Mouse (Mus musculus): ENCODE data around the gene Slit1.

The Slit1 gene

DNA sequence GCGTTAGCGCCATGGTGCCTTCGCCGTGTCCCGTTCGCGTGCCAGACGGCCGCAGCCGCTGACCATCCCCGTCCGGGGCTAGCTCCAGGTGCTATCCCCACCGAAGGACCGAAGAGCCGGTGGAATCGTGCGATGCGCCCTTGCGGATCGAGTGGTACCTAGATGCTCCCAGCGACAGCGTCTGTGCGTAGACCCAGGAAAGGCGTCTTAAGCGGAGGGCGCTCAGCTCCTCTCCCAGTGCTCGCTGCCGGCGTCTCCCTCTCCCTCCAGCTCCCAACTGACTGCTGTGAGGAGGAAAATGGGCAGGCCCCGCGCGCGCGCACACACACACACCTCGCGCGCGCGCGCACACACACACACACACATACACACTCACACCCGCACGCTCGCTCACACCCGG, at the start of gene Slit1:
Slit1 (minus strand) TSS at position 270 of the 400 bp plus-strand sequence.
- CTCF ChIA-PET: no interaction called here

DNA sequence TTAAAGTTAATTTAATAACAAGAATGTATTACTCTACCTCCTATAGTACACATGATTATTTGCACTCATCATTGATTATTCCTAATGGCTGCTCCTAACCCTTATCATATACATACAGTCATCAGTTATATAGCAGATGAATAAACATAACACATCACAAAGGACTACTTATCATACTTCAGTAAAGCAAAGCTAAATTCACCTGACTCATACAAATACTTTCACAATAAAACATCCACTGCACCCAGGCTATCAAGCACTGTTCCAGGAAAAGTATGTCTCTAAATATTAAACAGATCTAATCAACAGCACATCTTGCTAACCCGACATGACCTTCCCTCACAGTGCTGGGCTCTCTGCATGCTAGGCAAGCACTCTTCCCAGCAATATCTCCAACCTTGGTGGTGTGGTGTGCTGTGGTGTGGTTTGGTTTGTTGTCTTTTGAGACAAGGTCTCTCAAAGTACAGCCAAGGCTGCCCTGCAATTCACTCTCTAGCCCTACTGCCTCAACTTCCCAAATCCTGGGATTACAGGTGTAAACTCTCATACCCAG, 49.5 kb upstream of the Slit1 start:
- CTCF ChIA-PET: no interaction called here

DNA sequence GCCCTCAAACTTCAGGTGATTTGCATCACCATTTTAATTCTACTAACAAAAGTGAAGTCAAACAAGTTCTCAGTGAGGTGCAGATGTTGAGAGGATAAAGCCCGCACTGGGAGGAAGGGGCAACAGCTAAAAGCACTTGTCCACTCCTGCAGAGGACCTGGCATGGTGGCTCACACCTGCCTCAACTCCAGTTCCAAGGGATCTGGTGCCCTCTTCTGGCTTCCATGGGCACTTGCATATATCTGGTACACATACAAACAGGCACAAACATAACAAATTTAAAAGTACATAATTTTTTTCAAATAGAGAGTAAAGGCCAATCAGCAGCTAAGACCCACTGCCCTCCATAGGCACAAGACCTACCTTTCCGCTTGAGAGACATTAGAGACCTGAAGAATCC, 47.9 kb upstream of the Slit1 start:
- CTCF ChIA-PET: no interaction called here

- CTCF ChIA-PET: interaction anchor here (0.7 kb wide), 1 partner anchor 57 kb away, joined by 3 read pairs; no protein-coding TSS in a partner anchor
These were observed 45.9 kb upstream of the Slit1 start for GRCm38 (mm10) chr19:41789110-41789961.

DNA sequence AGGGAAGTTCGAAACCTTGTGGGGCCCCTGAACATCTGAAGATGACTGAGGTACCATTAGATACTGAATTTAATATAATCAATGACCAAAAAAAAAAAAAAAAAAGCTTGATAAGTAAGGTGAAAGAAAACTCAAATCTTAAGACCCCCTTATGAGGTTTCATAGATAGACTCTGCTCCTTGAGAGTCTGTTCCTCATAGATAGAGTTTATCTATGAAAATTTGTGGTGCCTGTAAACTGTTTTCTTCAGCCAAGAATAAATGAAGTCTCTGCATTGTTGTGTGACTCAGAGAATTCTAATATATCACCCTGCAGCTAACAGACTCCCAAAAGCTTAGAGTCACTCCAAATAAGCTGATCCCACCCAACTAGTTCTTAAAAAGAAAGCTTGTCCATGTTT, 43.4 kb upstream of the Slit1 start:
- CTCF ChIA-PET: no interaction called here

GRCm38 (mm10) chr19:41777514-41777913, 34.0 kb upstream of the Slit1 start:
- CTCF ChIA-PET: no interaction called here

DNA sequence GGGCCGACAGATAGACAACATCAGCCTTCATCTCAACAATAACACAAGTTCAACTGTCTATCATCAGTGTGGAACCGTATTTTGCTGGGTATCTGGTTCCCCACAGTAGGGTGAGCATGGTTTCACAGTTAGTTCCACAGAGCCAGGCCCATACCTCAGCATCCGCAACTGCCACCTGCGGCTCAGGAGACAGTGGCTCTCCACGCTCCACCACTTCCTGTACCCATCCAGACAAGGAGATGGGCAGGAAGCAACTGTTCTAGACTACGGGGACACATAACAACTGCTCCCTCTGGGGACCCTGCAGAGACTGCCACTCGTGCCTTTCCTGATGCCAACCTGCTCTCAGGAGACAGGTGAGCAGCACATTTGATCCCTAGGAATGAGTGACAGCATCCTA, 25.2 kb upstream of the Slit1 start:
- CTCF ChIA-PET: no interaction called here

DNA sequence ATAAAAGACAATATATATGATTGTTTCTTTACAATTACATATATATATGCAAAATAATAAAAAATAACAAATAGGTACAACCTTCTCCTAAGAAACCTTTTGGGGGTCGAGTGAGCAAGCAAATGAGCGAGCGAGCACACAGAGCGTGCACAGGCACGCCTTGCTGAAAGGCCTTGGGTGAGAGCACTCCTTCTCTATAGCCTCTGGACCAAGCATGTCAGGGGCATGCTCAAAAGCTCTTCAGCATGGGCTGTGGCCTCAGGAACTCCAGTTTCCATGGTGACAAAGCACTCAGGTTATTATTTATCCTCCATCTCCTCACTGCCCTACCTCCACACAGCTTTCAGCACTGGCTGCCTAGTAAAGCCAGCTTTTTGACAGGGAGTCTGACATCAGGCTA, 23.2 kb upstream of the Slit1 start:
- CTCF ChIA-PET: no interaction called here

- CTCF ChIA-PET: no interaction called here
These were observed 20.6 kb upstream of the Slit1 start for GRCm38 (mm10) chr19:41763870-41764660.

- CTCF ChIA-PET: interaction anchor here (0.6 kb wide), 1 partner anchor 345 kb away, joined by 4 read pairs; no protein-coding TSS in a partner anchor
These were observed 18.1 kb upstream of the Slit1 start for GRCm38 (mm10) chr19:41761529-41761928.

DNA sequence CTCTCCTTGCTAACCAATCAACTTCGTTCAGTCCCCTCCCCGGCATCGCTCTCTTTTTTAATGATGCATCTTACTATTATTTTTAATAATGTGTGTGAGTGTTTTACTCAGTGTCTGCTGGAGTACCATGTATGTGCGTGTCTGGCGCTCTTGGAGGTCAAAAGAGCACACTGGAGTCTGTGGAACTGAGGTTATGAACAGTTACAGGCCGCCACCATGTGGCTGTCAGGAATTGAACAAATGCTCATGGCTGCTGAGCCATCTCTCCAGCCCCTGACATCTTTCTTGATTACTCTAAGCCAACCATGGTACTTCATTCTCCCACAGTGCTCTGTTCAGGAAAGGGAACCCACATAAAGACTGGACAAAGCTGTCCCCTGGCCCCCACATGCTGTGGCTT, 16.3 kb upstream of the Slit1 start:
- CTCF ChIA-PET: no interaction called here

GRCm38 (mm10) chr19:41759270-41759669, 15.8 kb upstream of the Slit1 start:
- CTCF ChIA-PET: no interaction called here

- CTCF ChIA-PET: no interaction called here
These were observed 11.3 kb upstream of the Slit1 start for GRCm38 (mm10) chr19:41754760-41755159.

GRCm38 (mm10) chr19:41751906-41752305, 8.4 kb upstream of the Slit1 start:
- CTCF ChIA-PET: no interaction called here

- CTCF ChIA-PET: no interaction called here
These were observed 4.0 kb upstream of the Slit1 start for GRCm38 (mm10) chr19:41747436-41747835.

- CTCF ChIA-PET: interaction anchor here (1.0 kb wide), 1 partner anchor 116 kb away, joined by 6 read pairs; no protein-coding TSS in a partner anchor
These were observed 2.6 kb upstream of the Slit1 start for GRCm38 (mm10) chr19:41745941-41746557.

GRCm38 (mm10) chr19:41738896-41739295, 4.6 kb downstream of the Slit1 start:
- CTCF ChIA-PET: no interaction called here

DNA sequence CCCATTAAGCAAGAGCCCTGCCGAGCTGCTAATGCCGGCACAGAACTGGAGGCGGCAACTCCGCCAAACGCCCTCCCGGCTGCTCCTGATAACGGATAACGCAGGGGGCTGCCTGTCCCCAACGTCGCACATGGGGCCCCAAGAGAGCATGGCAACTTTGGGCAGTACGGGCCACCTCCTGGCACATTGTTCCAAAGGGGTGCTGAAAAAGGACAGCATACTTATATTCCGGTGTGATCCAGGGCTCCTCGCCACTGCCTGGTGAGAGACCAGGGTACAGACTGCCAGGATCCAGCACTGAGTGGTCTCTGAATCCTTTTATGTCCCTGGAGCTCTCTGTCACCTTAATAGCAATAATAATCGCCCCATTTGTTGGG, 5.0 kb downstream of the Slit1 start:
- CTCF ChIA-PET: no interaction called here

DNA sequence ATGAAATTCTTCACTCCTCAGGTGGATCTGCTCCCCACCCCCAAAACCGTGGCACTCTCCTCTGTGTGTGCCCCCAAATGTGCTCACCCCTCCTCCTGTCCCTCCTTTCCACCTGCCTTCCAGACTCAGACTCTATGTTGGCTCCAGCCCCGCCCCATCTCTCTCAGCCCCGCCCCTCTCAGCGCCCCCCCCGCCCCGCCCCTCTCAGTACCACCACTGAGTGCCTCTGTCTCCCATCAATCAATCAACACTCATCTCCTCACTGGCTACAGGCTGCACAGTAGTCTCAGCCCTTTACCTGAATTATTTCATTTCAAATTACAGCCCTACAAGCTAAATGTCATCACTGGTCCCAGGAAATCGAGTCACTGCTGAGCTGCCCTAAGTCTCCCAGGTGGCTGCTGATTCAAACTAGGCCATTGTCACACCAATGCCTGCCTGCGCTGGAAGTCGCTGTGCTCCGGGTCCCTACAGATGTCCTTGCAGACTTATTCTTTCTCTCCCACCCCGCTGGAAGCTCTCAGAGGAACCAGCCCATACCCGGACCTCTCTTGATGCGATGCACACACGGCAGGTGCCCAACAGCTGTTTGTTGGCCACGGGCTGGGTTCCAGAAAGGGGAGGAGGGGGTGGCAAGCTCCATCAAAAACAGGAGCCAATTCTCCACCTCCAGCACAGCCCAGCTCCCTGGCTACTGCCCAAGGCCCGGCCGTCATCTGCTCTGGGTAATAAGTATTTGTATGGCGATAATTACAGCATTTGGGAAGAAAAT, 5.6 kb downstream of the Slit1 start:
- CTCF ChIA-PET: no interaction called here

DNA sequence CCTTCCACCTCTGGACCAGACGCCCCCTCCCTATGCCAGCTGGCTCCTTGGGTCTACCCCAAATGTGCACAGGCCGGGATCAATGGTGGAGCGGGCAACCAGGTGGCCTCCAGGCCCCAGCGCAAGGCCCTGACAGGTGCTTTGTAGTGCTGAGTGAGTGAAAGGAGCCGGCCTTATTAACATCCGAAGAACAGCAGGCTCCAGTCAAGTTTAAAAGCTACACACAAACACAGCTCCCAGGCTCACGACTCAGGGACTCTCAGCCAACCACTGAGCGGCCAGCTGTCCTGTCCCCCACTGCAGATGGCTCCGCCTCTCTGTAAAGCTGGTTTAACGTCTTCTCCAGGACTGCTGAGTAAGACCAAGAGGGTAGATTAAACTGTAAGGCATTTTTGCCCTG, 8.8 kb downstream of the Slit1 start:
- CTCF ChIA-PET: no interaction called here

DNA sequence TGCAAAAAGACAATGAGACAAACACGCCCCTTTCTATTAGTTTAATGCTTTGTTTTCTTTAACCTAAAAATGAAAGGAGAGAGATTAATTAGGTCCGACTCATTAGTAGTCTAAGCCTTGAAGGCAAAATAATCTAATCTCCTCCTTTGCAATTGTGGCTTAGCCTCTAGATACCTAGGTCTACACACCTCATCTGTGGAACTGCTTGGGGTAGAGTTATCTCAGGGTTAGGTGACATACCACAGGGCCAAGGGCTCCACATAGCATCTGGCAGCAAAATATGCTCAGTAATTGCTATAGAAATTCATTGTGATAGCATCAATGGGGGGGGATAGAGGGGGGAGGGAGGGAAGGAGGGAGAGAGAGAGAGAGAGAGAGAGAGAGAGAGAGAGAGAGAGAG, 18.0 kb downstream of the Slit1 start:
- CTCF ChIA-PET: no interaction called here
